Mouse (Mus musculus): Measurements from ENCODE around the gene Espl1.

Espl1 gene

GRCm38 (mm10) chr15:102370727-102371126, 74.7 kb downstream of the Espl1 start:
- no peak for DNase-seq (ENCODE audit: low spot score in 2 of 2)

Measured in heart, adult 9 months (tissue).